Mouse (Mus musculus) kidney, adult 11 months (tissue): Measurements from ENCODE around the gene Klhl28.

Experiments
- DNase-seq: peaks from one replicate; pipeline ENCODE4 v3.0.0; 2022

Gene Klhl28

DNA sequence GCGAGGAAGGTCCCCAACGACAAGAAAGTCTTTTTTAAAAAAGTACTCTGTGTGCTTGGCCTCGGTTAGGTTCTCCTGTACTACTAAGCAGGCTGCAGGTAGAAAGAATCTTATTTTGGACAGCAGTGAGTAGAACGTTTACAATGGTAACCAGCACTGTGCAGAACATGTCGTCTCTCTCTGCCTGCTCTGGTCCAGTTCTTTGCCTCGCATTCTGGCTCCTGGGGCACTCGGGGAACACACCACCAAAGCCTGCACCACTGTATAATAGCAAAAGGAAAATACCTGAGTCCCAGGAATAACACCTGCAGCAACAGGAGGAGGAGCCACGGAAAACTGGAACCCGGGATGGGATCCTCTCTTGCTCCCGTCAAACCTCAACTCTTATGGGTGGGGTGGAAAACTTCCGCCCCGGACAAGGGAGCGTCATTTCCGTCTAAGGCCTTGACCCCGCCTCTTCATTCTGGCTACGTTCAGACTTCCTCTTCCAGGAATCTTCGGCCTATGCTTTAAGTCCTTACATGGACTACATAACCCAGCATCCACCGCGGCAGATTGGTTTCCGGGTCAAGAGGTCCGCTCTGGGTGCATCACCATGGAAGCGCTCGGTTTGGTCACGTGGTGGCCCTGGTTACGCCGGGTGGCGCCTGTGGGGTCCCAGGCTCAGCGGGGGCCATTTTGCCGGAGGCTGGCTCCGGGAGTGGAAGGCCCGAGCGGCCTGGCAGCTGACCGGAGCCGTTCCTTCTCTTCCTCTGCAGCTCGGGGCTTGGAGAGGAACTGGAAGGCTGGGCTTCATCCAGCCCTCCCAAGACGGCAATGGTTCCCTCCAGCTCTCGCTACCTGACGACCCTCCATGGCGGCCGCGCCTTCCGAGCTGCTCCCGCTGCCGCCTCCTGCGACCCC, at the start of gene Klhl28, which contains the start of gene Togaram1:
TSS of gene Klhl28 (minus strand) at position 411 of the 903 bp plus-strand sequence.
TSS of gene Togaram1 (plus strand) at position 681 of the 903 bp plus-strand sequence.
- DNase-seq, result peak; percentile 100

GRCm38 (mm10) chr12:65007725-65008124, 42.4 kb upstream of the Klhl28 start:
- no peak for DNase-seq

GRCm38 (mm10) chr12:64977518-64977917, 12.2 kb upstream of the Klhl28 start:
- no peak for DNase-seq

DNA sequence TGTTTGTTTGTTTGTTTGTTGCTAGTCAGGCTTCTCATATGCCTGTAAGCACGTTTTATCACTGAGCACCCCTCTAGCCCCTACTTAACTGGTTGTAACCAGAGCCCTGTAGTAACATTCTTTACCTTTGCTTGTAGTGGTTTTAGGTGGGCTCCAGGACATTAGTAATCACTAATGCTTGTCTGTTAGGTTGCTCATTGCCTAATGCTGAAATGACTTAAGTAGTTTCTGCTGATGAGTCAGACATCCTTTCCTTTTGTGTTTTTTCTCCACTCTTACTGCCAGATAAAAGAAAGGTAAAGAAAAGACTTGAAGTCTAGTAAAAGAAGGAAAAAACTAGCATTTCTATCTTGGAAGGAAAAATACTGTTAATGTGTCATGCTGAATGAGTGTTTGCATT, 10.9 kb upstream of the Klhl28 start:
- no peak for DNase-seq

GRCm38 (mm10) chr12:64975558-64975957, 10.2 kb upstream of the Klhl28 start:
- DNase-seq, result no peak

DNA sequence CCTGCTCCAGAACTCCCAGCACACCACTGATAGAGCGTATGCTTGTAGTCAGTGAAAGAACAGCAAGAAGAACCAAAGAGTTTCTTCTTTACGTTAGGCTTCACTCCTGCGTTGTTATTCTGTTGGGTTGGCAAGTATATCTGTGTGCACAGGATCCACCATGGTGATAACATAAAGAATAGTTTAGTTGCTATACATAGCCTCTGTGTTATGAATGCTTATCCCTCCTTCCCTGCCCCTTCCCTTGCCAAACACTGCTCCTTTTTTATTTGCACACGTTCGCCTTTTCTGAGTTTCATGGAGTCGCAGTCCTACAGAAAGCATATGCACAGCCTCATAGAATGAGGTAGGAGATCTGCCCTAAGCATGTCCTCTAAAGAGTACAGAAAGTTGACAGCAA, 6.7 kb upstream of the Klhl28 start:
- no peak for DNase-seq

- no peak for DNase-seq
Observed at GRCm38 (mm10) chr12:64971399-64971798, 6.1 kb upstream of the Klhl28 start.

GRCm38 (mm10) chr12:64968067-64968466, 2.7 kb upstream of the Klhl28 start:
- no peak for DNase-seq

DNA sequence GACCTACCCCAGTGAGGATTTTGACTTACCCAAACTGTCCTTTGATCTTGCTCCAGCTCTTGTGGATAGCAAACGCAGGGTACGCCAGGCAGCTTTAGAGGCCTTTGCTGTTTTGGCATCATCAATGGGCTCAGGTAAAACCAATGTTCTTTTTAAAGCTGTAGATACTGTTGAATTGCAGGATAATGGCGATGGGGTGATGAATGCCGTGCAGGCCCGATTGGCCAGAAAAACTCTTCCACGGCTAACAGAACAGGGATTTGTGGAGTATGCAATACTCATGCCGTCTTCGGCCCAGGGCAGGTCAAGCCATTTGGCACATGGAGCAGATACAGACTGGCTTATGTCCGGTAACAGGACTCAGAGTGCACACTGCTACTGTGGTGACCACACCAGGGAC, 2.1 kb upstream of the Klhl28 start:
- DNase-seq, result peak; percentile 31

DNA sequence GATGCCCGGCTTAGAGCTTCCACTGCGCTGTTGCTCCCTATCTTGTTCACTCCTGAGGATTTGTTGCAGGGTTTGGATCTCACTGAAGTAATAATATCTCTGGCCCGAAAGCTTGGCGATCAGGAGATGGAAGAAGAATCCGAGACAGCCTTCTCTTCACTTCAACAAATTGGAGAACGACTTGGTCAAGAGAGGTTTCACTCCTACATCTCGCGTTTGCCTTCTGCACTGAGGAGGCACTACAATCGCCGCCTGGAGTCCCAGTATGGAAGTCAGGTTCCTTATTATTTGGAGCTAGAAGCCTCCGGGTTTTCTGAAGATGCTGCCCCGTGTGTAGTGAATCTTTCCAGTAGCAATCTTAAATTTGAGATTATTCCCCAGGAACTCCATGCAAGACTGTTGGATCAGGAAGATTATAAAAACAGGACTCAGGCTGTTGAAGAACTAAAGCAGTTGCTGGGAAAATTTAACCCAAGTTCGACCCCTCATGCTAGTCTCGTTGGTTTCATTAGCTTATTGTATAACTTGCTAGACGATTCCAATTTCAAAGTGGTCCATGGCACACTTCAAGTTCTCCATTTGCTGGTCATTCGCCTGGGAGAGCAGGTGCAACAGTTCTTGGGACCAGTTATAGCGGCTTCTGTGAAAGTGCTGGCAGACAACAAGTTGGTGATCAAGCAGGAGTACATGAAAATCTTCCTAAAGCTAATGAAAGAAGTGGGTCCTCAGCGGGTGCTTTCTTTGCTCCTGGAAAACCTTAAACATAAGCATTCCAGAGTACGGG, 1.5 kb upstream of the Klhl28 start:
- no peak for DNase-seq

DNA sequence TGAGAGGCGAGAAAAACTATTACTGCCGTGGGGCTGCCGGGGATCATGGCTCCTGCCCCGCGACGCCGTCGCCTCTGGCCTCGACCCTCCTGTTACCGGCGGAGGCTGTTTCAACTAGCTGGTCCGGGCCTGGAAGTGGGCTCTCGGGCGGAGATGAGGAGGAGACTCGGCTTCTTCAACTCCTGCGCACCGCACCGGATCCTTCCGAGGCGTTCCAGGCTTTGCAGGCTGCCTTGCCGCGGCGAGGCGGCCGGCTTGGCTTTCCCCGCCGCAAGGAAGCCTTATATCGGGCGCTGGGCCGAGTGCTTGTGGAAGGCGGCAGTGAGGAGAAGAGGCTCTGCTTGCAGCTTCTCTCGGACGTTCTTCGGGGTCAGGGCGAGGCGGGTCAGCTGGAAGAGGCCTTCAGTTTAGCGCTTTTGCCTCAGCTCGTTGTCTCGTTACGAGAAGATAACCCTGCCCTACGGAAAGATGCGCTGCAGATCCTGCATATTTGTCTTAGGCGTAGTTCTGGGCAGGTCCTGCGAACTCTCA, 832 bp upstream of the Klhl28 start:
- DNase-seq, result peak; percentile 28

DNA sequence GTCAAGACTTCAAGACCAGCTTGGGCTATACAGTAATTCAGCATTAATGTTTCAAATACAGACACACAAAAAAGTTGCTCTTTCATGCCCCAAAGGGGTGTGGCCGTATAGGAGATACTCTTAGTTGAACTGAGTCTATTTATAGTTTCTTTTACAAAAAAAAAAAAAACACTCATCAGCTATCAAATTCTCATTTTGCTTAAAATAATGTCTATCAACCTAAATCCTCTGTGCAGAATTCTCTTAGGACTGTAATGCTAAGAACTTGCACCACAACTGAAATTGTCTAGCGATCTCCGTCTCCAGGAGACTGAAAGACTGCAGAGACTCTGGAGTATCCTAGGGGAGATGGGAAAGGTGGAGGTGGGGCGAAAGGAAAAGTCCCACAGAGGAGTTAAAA, 774 bp downstream of the Klhl28 start:
- DNase-seq, result no peak

- DNase-seq, result no peak
Observed at GRCm38 (mm10) chr12:64937493-64937892, 27.8 kb downstream of the Klhl28 start.

GRCm38 (mm10) chr12:64917578-64918471, 47.5 kb downstream of the Klhl28 start, which contains the start of gene Gm527:
Gm527 (plus strand) TSS chr12:64917906.
- DNase-seq, result peak; percentile 95

GRCm38 (mm10) chr12:64916735-64917134, 48.6 kb downstream of the Klhl28 start:
- no peak for DNase-seq

DNA sequence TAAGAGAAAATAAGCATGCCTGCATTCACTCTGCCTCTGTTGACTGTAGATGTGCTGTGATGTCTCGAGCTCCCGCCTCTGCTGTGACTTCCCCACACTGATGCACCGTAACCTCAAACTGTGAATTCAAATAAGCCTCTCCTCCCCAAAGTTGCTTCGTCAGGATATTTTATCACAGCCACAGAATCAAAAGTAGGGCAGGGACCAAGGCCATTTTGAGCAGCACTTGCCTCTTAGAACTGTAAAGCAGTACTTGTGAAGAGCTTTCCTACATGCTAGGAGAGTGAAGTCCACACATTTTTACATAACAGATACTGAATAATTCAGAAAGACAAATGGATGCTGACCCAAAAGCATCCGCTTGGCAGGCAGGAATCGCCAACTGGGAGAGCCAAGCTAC, 52.3 kb downstream of the Klhl28 start:
- no peak for DNase-seq

GRCm38 (mm10) chr12:64903186-64903585, 62.1 kb downstream of the Klhl28 start:
- DNase-seq, result no peak

DNA sequence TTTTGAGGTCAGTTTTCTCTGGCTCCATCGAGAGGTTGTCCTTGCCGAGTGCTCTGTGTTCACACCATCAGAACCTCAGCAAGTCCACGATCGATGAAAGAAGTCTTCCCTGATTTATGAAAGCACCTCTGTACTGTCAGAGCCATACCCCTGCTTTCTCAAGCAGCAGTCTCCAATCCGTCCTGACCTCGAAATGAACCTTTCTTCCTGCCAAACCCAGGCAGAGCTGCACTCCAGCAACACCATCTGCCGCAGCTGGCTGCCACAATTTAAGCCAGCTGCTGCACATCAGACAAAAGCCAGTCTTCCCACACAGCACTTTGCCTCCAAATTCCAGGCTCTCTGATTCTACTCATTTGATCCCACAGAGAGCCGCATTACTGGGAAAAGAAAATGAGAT, 62.8 kb downstream of the Klhl28 start:
- no peak for DNase-seq

GRCm38 (mm10) chr12:64897060-64897730, 68.1 kb downstream of the Klhl28 start:
- DNase-seq, result no peak
